Mouse (Mus musculus): ENCODE results near the gene Fbxo31.

Fbxo31 gene

DNA sequence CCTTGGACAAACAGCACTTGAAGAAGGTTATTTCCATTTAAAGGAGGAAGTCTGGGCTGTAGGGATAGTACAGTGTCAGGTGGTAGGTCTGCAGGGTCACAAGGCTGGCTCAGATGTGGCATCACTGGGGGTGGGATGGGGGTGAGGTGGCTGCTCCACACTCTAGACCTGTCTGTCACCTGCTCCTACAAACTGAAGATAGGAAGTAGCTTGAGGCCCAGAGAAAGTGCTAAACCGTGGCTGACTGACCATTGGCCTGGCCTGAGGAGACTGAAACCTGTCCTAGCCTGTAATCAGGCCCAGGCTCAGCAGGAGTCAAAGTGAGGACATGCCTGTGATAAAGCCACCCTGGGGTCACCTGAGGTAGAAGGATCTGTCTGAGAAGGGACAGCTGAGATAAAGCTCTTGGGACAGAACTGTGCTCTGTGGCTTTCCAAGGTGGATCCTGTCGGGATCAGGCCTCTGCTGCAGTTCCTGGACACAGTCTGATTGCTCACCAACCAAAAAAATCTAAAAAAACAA lies 10.7 kb upstream of the Fbxo31 start:
- no peak for DNase-seq (ENCODE audit: low spot score)

DNA sequence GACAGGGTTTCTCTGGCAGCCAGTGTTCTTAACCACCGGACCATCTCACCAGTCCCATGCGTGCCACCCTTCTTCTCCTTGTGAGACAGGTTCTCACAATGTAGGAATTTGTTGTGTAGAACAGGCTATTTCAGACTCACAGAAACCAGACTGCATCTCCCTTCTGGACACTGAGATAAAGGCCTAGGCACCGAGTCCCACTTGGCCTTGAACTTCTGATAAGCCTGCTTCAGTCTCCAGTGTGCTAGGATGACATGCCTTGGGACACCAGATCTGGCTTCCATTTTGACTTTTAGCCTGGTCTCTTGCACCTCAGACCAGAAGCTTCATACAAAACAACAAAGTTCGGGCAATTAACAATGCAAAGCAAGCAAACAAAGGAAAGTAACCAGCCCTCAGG lies 10.1 kb upstream of the Fbxo31 start:
- no peak for DNase-seq (ENCODE audit: low spot score)

DNA sequence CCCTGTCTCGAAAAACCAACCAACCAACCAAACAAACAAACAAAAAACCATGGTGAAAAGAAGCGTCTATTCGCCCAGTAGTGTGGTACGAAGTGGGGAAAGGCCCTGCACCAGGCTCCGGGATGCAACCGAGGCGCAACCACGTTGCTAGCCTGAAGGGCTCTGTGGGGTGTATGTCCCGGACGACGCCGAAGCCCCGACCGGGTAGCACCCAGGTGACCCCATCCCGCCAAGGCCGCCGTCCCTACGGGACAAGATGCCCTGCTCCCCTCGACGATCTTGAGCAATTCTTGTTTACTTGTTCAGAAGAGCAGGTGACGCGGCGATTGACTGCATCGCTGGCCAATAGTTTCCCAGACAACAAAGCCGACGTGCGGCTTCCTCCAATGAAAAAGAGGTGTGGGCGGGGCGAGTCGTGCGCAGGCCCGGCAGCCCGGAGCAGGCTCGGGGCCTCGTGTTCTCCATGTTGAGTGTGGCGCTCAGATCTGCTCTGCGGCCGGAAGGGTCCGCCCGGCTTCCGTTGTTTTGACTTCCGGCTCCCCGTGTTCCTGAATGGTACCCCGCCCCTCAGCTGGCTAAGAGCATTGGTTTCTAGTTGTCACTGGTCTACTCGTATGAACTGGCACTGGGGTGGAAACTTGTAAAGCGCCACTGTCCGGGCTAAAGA lies 6.7 kb upstream of the Fbxo31 start:
- peak; percentile 100 for DNase-seq (ENCODE audit: low spot score)

DNA sequence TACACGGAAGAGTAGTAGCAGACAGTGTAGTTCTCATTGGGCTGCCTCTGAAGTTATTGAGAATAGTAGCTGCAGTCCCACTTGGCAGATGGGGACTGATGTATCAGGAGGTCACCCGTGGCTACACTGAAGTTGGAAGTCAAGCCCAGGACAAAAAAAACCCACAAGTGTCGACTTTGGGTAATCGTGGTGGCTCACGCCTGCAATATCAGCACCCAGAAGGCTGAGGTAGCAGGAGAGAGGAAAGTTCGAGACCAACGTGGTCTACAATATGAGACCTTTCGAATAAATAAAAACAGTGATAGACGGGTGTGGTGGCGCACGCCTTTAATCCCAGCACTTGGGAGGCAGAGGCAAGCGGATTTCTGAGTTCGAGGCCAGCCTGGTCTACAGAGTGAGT lies 6.1 kb upstream of the Fbxo31 start:
- no peak for DNase-seq (ENCODE audit: low spot score)

DNA sequence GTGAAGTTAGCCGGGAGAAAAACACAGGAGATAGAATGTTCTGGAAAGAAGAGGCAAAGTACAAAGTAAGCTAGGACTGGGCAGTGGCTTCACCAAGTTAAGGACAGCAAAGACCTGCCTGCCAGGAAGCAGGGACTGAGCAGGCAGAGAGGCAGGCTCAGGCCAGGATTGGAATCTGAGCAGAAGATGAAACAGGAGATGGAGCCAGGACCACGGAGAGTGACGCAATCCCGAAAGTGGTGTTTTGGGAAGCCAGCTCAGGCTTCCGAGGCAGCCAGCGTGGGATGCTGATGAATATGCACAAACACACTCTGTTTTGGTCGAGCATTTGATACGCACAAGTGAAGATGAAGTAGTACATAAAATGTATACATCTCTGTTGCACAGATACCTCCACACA lies 5.0 kb upstream of the Fbxo31 start:
- no peak for DNase-seq (ENCODE audit: low spot score)

DNA sequence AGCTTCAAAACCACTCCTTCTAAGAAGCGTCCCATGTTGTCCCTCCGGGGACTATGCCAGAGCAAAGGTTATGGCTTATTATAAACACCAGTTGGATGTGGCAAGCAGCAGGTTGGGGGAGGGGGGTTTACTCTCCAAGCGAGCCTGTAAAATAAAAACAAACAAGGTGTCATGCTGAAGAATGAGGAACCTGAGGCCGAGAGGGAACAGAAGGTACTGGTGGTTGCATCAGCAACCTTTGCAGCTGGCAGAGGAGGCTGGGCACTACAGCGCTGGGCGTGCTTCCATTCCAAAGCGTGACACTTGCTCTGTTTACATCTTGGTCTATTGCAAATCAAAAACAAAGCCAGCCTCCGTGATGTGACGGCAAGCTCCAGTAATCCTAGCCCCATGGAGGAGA lies 1.9 kb upstream of the Fbxo31 start:
- DNase-seq (ENCODE audit: low spot score) = no peak

DNA sequence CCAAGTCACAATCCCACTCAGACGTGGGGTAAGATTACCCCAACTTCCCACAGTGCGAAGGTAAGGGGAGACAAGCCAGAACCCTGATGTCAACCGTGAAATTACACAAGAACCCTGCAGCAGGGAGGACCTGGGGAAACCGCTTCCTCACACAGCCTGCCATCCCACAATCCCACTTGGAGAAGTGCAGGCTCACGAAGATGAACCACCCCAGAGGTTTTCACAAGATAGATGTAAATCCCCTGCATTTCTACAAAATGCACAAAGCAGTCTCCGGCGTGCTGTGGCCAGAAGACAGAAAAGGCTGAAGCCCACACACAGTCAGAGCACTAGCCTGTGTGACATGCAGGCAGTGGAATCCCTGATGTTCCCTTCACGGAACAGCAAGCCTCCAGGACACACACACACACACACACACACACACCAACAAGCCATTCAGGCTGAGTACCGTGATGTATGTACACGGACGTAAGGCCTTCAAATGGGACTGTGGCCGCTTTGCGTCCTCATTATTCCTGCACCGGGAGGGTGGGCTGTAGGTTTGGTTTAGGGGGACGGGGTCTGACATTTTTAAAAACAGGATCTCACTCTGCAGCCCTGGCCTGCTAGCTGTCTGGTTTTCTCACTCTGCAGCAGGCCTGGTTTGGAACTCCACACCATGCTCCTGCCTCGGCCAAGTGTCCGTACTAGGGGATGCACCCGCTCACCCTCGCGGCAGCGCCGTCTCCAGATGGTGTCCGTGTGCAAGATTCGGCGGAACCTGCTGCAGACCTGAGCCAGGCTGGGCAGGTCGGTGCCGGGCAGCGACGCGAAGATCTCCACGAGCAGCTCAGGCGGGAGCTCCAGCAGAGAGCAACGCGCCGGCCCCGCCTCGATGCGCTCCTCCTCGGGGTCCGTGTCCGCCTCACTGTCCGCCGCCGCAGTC lies 593 bp downstream of the Fbxo31 start:
- DNase-seq (ENCODE audit: low spot score) = no peak

DNA sequence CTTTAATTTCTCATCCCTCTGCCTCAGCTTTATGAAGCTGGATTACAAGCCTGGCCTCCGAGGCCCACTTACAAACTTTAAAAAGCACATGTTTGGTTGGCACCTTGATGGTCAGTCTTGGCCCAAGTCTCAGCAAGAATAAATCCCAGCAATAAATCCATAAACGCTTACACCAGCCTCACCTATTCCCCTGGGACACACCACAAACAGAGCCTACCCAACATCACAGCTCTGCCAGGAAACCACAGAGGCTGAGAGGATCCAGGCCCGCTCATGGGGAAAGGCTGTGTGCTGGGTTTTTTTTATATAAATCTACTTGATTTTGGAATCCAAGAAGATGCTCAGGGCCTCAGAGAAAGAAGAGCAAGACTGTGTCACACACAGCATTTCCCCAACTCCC lies 2.9 kb downstream of the Fbxo31 start:
- no peak for DNase-seq (ENCODE audit: low spot score)

DNA sequence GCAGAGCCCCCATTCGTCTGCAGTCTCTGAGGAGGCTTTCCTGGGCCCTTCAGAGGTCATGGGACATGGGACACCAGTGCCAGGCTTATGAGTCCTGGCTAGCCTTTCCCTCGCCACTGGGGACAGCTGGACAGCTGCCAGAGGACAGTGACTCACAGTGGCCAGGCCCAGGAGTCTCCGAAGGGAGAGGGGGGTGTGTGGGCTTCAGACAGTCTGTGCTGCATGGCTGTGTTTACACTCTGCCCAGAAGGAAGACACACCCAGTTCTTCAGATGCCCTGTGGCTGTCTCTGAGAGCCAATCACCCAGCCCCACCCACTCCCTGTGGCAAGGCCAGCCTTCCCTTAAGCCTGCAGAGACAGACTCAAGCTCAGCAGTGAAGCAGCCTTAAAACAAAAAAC lies 5.3 kb downstream of the Fbxo31 start:
- no peak for DNase-seq (ENCODE audit: low spot score)

DNA sequence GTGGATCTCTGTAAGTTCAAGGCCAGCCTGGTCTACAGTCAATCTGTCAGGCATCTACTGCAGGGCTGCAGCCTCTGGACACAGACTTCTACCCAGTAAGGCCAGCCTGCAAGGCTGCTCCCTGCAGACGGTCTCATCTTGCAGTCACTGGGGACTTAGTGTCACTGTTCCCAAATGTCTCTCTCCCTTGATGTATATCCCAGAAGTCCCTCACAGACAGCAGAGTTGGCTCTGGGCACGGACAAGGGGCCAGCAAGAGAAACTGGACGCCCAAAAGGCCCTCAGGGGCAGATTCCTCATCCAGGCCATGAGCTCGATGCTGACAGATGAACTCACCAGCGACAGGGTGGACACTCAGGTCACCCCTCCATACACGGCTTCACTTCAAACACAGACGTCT lies 6.5 kb downstream of the Fbxo31 start:
- no peak for DNase-seq (ENCODE audit: low spot score)

DNA sequence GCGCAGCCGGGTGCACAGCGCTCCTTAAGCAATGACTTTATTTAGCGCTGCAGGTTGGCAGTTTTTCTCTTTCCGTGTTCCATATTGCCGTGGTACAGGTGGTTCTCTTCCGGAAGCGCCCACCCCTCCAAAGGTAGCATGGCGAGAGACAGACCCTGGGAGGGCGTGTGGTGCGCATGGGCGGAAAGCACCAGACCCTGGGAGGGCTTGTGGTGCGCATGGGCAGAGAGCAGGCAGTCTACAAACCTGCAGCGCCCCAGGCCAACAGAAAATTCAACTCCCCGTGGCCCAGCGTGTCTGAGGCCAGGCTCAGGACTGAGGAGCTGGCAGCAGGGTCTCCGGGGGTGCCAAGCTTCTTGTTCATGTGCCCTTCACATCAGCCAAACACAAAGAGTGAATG lies 7.8 kb downstream of the Fbxo31 start:
- DNase-seq (ENCODE audit: low spot score) = no peak

DNA sequence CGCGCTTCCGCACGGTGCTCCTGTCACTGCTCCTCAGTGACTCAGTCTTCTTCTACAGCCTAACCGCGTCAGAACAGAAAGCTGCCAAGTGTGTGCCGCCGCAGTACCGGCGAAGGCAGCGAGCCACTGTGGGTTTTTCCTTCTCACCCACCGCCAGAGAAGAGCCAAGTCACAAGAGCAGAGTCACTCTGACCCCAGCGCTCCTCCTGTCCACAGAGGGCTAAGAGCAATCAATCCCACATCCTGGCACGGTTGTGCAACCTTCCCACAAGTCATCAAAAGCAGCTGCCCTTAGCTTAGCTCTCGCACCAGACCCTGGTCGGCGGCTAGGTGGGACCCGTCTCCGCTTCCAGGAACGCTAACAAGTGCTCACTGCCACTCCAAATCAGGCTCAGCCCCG lies 8.3 kb downstream of the Fbxo31 start:
- DNase-seq (ENCODE audit: low spot score) = no peak

DNA sequence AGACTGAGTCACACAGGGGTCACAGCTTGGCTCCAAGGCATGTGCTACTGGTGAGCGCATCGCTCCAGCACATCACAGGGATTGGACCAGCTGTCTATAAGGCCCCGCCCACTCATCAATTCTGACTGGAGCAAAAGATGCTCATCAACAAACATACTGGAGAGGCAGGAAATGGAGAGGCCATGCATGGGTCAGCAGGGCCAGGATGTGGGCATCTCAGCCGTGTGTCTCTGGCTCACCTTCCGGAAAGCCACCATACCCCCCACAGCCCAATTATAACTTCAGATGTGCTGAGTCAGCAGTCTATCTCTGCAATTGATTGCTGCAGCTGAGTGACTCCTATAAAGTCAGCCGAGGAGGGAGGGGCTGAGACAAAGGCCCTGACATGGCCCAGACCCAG lies 10.3 kb downstream of the Fbxo31 start:
- DNase-seq (ENCODE audit: low spot score) = no peak

DNA sequence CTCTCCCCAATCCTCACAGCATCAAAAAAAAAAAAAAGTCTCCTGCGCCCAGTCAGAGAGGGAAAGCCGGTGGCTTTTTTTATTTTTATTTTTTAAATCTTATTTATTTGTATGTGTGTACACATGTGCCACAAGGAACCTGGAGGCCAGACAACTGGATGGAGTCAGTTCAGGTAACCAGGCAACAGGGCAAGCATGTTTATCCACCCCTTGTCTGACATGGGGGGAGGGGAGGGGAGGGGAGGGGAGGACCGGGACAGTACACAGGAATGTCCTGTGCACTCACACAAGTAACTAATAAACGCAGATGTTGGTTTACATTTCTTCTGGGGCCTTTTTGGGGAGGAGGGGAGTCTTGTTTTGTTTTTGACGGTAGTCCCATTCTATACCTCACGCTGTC lies 14.9 kb downstream of the Fbxo31 start:
- no peak for DNase-seq (ENCODE audit: low spot score)

DNA sequence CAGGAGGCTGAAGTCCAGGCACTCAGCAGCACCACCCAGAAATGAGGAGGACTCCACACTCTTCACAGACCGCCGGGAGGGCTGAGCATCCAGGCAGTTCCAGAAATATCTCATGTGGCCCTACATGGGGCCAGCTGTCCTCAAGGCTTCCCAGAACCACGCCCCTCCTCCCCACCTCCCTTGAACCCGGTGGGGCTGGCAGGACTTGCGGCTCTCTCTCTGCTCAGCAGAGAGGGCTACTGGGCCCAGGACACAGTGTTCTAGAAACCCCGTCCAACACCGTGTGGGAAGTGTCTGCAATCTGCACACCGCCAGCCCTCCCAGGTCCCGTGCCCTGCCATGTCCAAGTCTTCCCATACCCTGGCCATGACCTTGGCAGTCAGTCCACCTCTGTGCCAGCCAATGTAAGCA lies 15.7 kb downstream of the Fbxo31 start:
- DNase-seq (ENCODE audit: low spot score) = no peak

DNA sequence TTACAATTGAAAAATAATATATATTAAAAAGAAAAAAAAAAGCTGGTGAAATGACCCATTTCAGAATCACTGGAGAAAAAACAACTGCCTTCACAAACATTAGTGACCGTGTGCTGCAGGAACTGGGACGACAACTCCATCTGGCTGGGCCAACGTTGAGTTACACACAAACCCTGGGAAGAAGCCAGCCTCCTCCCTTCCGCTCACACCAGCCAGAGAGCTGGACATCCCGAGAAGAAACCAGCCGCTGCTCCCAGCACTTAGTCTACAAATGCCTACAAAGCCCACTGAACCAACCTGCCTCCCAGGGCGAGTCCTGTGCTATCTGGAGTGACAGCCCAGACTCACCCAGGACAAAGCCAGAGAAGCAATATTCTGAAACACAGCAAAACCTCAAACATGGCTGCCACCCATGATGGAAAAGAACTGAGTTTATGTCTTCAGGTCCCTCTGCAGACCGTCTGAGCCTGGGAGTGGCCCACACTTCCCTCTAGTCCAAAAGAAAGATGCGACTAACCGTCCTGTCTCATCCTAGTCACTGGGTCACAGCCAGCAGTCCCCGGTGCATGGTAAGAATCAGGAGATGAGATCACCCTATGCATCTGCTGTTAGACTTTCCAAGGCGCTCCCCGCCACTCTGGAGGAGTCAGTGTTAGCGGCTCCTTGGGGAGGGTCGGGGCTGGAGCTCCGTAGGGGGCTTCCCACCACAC lies 16.8 kb downstream of the Fbxo31 start:
- no peak for DNase-seq (ENCODE audit: low spot score)

DNA sequence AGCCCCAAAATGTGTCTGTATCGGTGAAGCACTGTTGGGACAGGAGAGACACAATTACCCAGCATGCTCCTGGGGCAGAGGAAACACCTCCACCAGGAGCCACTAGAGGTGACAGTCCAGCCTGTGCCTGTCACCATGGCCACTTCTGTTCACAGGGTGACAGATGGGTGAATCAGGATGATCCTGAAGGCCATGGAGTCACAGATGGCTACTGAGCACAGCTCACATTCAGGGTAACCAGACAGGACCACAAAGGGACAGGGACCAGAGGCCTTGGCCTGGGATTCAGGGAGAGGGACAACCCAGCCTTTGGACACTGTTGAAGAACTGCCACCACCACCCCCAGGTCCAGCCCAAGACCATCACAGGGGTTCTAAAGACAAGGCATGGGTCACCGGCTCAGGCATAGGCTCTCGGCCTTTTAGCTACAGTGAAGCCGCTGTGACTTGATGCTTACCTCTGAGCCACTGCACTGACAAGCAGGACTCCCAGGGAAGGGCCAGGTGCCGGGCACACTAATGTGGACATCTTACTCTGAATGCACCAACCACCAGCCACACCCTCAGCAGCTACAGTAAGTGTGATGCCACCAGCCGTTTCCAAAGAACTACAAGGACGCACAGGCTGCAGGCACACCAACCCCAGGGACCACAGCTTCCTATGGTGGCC lies 18.0 kb downstream of the Fbxo31 start:
- no peak for DNase-seq (ENCODE audit: low spot score)

DNA sequence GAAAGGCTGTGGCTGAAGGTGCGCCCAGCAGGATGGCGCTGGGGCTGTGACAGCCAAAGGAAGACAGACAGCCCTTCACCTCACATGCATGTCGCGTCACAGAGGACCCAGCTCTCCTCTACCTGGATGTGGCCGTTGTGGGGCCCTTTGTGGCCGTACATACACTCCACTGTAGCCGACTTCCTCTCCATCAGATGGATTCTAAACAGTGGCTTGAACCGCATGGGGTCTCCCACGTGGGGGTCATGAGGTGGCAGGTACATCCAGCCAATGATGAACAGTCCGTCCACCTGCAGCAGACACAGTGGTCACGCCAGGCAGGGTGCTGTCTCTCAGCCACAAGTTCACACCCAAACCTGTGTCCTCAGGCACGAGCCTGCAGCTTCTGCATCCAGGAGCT lies 18.8 kb downstream of the Fbxo31 start:
- no peak for DNase-seq (ENCODE audit: low spot score)

DNA sequence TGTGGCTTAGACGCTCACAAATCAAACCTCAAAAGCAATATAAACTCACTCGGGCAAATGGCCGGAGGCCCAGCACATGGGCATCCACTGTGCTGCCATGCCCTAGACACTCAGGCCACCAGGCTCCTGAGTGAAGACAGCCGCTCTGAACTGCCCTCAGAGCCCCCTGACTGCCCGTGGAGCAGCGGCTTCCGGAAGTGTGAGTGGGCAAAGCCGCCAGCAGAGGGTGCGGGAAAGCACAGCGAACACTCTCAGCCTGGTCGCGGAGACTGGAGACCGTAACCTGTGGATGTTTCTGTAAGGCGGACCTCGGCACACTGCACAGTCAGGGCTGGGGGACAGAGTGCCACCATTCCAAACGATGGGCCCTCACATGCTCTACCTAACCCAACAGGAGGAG lies 20.1 kb downstream of the Fbxo31 start:
- no peak for DNase-seq (ENCODE audit: low spot score)

DNA sequence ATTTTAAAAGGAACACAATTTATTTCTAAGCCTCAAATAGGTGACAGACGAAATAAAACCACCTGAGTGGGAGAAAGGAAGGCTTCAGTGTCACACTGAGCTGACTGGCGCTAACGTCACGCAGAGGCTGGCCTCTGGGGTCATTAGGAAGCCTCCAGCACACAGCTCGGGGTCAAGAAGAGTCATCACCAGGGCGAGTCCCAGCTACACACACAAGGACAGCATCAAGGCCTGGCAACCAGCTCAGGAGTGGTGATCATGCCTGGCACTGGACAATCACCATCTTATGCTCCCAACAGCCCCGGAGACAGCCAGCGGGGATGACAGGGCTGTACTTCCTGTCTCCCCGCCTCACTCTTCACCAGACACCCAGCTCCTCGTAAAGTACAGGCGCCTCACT lies 20.9 kb downstream of the Fbxo31 start:
- no peak for DNase-seq (ENCODE audit: low spot score)

DNA sequence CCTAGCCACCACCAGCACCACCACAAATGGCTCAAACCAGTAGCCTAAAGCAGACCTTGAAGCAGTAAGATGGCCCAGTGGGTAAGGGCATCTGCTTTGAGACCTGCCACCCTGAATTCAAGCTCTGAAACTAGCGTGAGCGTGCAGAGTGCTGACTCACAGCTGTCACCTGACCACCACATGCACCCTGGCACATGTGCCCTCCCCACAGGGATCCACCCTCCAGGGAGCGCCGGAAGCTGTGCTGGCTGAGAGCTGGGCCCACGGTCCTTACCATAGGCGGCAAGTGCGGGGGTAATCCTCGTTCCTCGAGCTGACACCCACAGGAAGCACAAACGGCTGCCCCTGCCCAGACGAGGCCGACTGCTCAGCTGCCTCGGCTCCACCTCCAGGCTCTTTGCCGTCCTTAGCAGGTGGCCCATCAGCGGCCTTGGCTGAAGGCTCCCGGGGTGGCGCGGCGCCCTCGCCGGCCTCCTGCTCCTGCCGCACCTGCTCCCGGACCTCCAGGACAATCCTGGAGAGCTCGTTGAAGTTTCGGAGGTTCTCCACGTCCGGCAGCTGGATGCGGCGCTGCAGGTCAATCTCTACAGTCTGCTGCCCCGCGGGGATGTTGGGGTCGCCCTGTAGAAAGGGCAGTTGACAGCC lies 24.7 kb downstream of the Fbxo31 start:
- no peak for DNase-seq (ENCODE audit: low spot score)

DNA sequence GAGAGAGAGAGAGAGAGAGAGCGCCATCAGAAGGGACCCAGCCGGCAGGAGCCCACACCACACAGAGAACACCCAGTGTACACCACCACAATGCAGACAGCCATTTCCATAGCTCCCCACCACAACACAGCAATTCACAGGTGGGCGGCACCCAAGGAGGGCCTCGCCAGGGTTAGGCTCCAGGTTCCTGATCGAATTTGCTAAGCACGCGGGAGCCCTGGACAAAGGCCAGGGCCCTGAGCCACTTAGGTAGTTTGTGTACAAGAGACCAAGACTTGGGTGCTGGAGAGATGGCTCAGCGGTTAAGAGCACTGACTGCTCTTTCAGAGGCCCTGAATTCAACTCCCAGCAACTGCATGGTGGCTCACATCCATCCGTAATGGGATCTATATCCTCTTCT lies 26.1 kb downstream of the Fbxo31 start:
- no peak for DNase-seq (ENCODE audit: low spot score)
